ENCODE assay signal across 8 mouse cellular contexts in genomic region chr1:178527547-178528361, GRCm38 (mm10). TPM values are rescaled to one million over a fixed set of nuclear protein-coding genes. Genes with fewer than 3 reads are reported as not detected.
DNase-seq lines count a peak whose midpoint lies in the region; ATAC-seq and TF ChIP-seq lines count a peak whose summit lies in the region.

No protein-coding gene starts in this region.

- intact Hi-C loops in heart, postnatal 36 days (cut with DNase I) = loop anchor here (1.0 to 5.0 kb wide), 6 partner anchors 162 to 950 kb away; no protein-coding TSS in a partner anchor

- TF ChIP-seq CTCF in cerebellum, adult 2 months (IDR thresholded peaks at IDR 0.05; ENCODE audit: borderline replicate concordance, insufficient read depth, low read depth, low read length) = no peak
- no peak for TF ChIP-seq CTCF in forebrain, postnatal 0 days (IDR thresholded peaks at IDR 0.05; ENCODE audit: low read depth)
- no peak for TF ChIP-seq CTCF in layer of hippocampus, adult 2 months (conservative IDR thresholded peaks at IDR 0.05)
- TF ChIP-seq CTCF in lung, embryonic 14.5 days (IDR thresholded peaks at IDR 0.05; ENCODE audit: low read depth) = no peak

- peak overlapping the region; percentile 52 to 79 for H3K4me3 ChIP-seq in ES-E14 (ENCODE audit: insufficient read depth in 1 of 2, low read depth in 1 of 2, low read length in 2 of 2, poor library complexity in 1 of 2, severe bottlenecking in 1 of 2)
- H3K4me3 ChIP-seq in cerebellum, adult 2 months (replicated peaks; ENCODE audit: insufficient read depth, low read depth, low read length) = peak overlapping the region; percentile 81
- peak overlapping the region; percentile 71 for H3K4me3 ChIP-seq in forebrain, postnatal 0 days (ENCODE audit: low read depth, low read length)
- H3K4me3 ChIP-seq in layer of hippocampus, adult 2 months = peak overlapping the region; percentile 83
- H3K4me3 ChIP-seq in lung, embryonic 14.5 days (ENCODE audit: low read depth, low read length) = peak overlapping the region; percentile 60

- H3K9me3 ChIP-seq in ES-E14 (ENCODE audit: control insufficient read depth, insufficient read depth, low read depth, low read length) = no peaks in the 10 kb centered on the region
- H3K9me3 ChIP-seq in forebrain, postnatal 0 days (ENCODE audit: low read length) = no peaks in the 10 kb centered on the region
- no peaks in the 10 kb centered on the region for H3K9me3 ChIP-seq in lung, embryonic 14.5 days (ENCODE audit: low read depth, low read length)

- WGBS in cerebellum, adult 2 months = under 1% methylated on average over 59 of the region's 59 CpGs
- WGBS in forebrain, postnatal 0 days = under 1% methylated on average over 58 of the region's 59 CpGs
- under 1% methylated on average over 59 of the region's 59 CpGs for WGBS in lung, embryonic 14.5 days

- H3K27ac ChIP-seq in ES-E14 (ENCODE audit: insufficient read depth, low read depth, low read length, poor library complexity, severe bottlenecking) = no peak overlapping the region
- no peak overlapping the region for H3K27ac ChIP-seq in cerebellum, adult 2 months (ENCODE audit: insufficient read depth, low read length)
- H3K27ac ChIP-seq in forebrain, postnatal 0 days (ENCODE audit: low read depth, low read length) = peak overlapping the region; percentile 85
- peak overlapping the region; percentile 88 for H3K27ac ChIP-seq in layer of hippocampus, adult 2 months
- H3K27ac ChIP-seq in lung, embryonic 14.5 days (ENCODE audit: low read depth) = no peak overlapping the region

- no peaks in the 10 kb centered on the region for H3K27me3 ChIP-seq in cerebellum, adult 2 months (ENCODE audit: control insufficient read depth, insufficient read depth, low read length)
- H3K27me3 ChIP-seq in forebrain, postnatal 0 days (ENCODE audit: insufficient read depth, low read length) = no peaks in the 10 kb centered on the region
- H3K27me3 ChIP-seq in lung, embryonic 14.5 days (ENCODE audit: insufficient read depth, low read length) = peaks cover 15% of the 10 kb centered on the region

- ATAC-seq in forebrain, postnatal 0 days = peak; percentile 30
- ATAC-seq in lung, embryonic 14.5 days (ENCODE audit: insufficient read depth) = peak; percentile 10; the same call in 1 of the 2 replicates

- no peaks in the 10 kb centered on the region for H3K36me3 ChIP-seq in ES-E14 (ENCODE audit: control insufficient read depth, insufficient read depth, low read length, poor library complexity, severe bottlenecking)
- no peaks in the 10 kb centered on the region for H3K36me3 ChIP-seq in forebrain, postnatal 0 days (ENCODE audit: insufficient read depth)
- no peaks in the 10 kb centered on the region for H3K36me3 ChIP-seq in lung, embryonic 14.5 days (ENCODE audit: insufficient read depth)

- peak overlapping the region; percentile 6 for H3K9ac ChIP-seq in ES-E14 (ENCODE audit: insufficient read depth, low read depth, low read length, poor library complexity, severe bottlenecking)
- H3K9ac ChIP-seq in forebrain, postnatal 0 days = peak overlapping the region; percentile 74
- H3K9ac ChIP-seq in lung, embryonic 14.5 days = peak overlapping the region; percentile 62

- H3K4me2 ChIP-seq in forebrain, postnatal 0 days (ENCODE audit: low read depth) = peak overlapping the region; percentile 100
- peak overlapping the region; percentile 100 for H3K4me2 ChIP-seq in lung, embryonic 14.5 days

- no peak for DNase-seq in ES-E14 (ENCODE audit: low read depth, low spot score)
- peak; percentile 54 to 64 for DNase-seq in cerebellum, adult 2 months
- peak; percentile 58 for DNase-seq in forebrain, postnatal 0 days
- peak; percentile 20 to 47 for DNase-seq in heart, postnatal 36 days
- DNase-seq in layer of hippocampus, adult 2 months (ENCODE audit: low spot score in 2 of 2) = peak; percentile 26
- peak; percentile 60 for DNase-seq in lung, embryonic 14.5 days
- DNase-seq in ovary, adult 18-20 months (ENCODE audit: low spot score) = peak; percentile 5
- peak; percentile 44 for DNase-seq in urinary bladder, adult 2 months (ENCODE audit: low spot score)

- TF ChIP-seq POLR2A in cerebellum, adult 2 months (IDR thresholded peaks at IDR 0.05; ENCODE audit: borderline replicate concordance, insufficient read depth, low read length) = 0 out of 2 replicates have a peak, but pooled peaks have one; percentile 0

- in situ Hi-C loops in ES-E14 (cut with MboI; ENCODE audit: low sequenced_read_pairs in 2 of 2, unreplicated experiment in 2 of 2) = loop anchor here in 1 of 2 experiments (5.0 to 10.0 kb wide), 2 partner anchors 450 to 617 kb away; no protein-coding TSS in a partner anchor

- no peaks in the 10 kb centered on the region; a peak in 1 of 4 replicates for H3K4me1 ChIP-seq in ES-E14 (ENCODE audit: control insufficient read depth in 2 of 2, insufficient read depth in 2 of 2, low read length in 2 of 2, poor library complexity in 1 of 2)
- H3K4me1 ChIP-seq in cerebellum, adult 2 months (ENCODE audit: control insufficient read depth, insufficient read depth, low read length) = peaks cover 4% of the 10 kb centered on the region; the same call in 1 of the 2 replicates
- peaks cover 7% of the 10 kb centered on the region; the same call in 1 of the 2 replicates for H3K4me1 ChIP-seq in forebrain, postnatal 0 days (ENCODE audit: insufficient read depth)
- H3K4me1 ChIP-seq in lung, embryonic 14.5 days (ENCODE audit: insufficient read depth) = peaks cover 7% of the 10 kb centered on the region; the same call in 1 of the 2 replicates

TF ChIP-seq in ES-E14, 5 proteins besides CTCF, POLR2A, EP300 and RAD21:
- TF ChIP-seq ZC3H11A (IDR thresholded peaks at IDR 0.05; ENCODE audit: borderline replicate concordance, low read depth, low read length) (no peak), CHD2 (IDR thresholded peaks at IDR 0.05; ENCODE audit: low read depth, low read length) (no peak), ZNF384 (IDR thresholded peaks at IDR 0.05; ENCODE audit: low read depth, low read length) (no peak), HCFC1 (IDR thresholded peaks at IDR 0.05; ENCODE audit: borderline replicate concordance, insufficient read depth, low read length) (no peak), MAFK (IDR thresholded peaks at IDR 0.05; ENCODE audit: insufficient read depth, low read depth, low read length) (no peak)

RNA-seq across cellular contexts. Expression of gene Kif26b, which starts 1.2 kb away (rescaled TPM):
- 0.48 and 0.94 TPM in 2 replicates for total RNA-seq in ES-E14 (2012; rRNA removed)
- polyA plus RNA-seq in cerebellum, adult 2 months (2012; rRNA removed) = 15.6 and 17.3 TPM in 2 replicates
- 24.6 and 33.7 TPM in 2 replicates for total RNA-seq in forebrain, postnatal 0 days (2014; rRNA removed)
- 2.6 and 3.4 TPM in 2 replicates for polyA plus RNA-seq in forebrain, postnatal 0 days (2015; fragmentation: Nextera tagmentation; extraction: Ambion mirVana)
- 1 to 10 TPM; 3.9 to 4.2 TPM for total RNA-seq in heart, postnatal 36 days (2021)
- total RNA-seq in layer of hippocampus, adult 2 months (2021) = 10 to 100 TPM; 21.3 to 23.8 TPM
- polyA plus RNA-seq in lung, embryonic 14.5 days (2014; fragmentation: Nextera tagmentation; extraction: Ambion mirVana) = 1.5 and 2.2 TPM in 2 replicates
- 1.4 and 2.0 TPM in 2 replicates for polyA plus RNA-seq in urinary bladder, adult 2 months (2012; rRNA removed)

Comparison
In these comparisons a context has a peak if more than half of its experiments do, and no peak if none do; other contexts are left out.
1. H3K27ac ChIP-seq: peak in forebrain, postnatal 0 days (single experiment) and layer of hippocampus, adult 2 months (single experiment); none in ES-E14 (single experiment), cerebellum, adult 2 months (single experiment) and lung, embryonic 14.5 days (single experiment).
2. H3K9ac ChIP-seq: peak in every context shown above with its lines; median percentile 74 in forebrain, postnatal 0 days; 62 in lung, embryonic 14.5 days; 6 in ES-E14.
3. Peak in every context shown above with its lines, with median percentiles within 50 percentile points of each other: H3K4me3 ChIP-seq.